Mouse (Mus musculus) stomach, postnatal 0 days (tissue): ENCODE measurements around the gene Zfp36l1.

Source experiments
- CTCF ChIP-seq: IDR thresholded peaks from 2 replicates; pipeline ENCODE4 v1.5.1; 2016; ENCODE audit warnings: antibody characterized with exemption, low read depth, mild to moderate bottlenecking, moderate library complexity
- EP300 ChIP-seq: optimal IDR thresholded peaks from 2 replicates; pipeline ENCODE3; 2016; ENCODE audit warnings: antibody characterized with exemption

- TF ChIP-seq CTCF, result no peak
- no peak for TF ChIP-seq EP300
Measured at GRCm38 (mm10) chr12:80118588-80118987, 5.8 kb upstream of the Zfp36l1 start.
